Mouse (Mus musculus): Measurements from ENCODE around the gene Ctnna3.
"Not testable (repeated sequence)": the region's sequence is repeated elsewhere in the genome, so short reads cannot be mapped to it uniquely, and the experiment has no call there.

Gene Ctnna3

DNA sequence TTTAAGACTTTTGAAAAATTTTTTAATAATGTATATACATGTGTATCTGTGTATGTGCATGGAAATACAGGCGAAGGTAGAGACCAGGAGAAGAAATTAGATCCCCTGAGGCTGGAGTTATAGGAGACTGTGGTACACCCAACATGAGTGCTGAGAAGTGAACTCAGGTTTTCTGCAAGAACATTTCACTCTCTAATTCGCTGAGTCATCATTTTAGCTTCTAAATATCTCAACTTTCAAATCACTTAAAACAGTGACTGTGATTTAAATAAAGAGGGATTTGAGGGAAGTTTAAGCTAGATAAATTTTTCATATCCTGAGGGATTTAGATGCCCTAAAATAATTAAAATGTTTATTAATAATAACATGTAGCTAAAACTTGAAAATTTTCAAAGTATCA is 1241.6 kb downstream of the Ctnna3 start:
- no peak for DNase-seq

DNA sequence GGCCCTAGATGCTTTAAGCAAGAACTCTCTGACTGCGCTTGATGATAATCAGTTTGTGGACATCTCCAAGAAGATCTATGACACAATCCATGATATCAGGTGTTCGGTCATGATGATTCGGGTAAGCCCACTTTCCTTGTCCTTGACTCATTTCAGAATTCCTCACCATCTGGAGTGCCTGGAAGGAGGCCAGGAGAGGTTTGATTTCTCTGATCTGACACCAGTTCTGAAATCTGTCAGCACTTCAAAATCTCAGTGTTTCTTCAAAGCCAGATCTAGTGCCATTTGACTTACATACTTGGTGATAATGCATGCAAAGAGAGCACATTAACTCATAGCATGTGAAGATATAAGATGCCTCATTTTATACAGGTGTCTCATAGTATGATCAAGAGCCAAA is 1245.9 kb downstream of the Ctnna3 start:
- no peak for DNase-seq

DNA sequence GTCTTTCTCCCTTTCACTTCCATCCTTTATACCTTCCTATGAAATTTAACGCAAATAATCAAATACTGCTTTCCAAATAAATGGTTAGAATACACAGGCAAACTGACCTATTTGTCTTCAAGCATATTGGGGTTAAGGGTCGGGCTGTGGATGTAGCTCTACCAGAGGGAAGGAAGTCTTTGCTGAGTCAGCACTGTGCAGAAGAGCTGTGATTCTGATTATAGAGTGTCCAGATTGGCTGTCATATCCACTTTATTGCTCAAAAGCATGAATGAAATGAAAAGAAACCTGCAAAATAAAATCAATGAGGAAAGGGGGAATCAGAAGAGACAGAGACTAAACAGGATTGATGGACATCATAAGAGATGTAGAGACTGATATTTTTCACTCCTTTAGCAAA is 1280.1 kb downstream of the Ctnna3 start:
- no peak for DNase-seq

DNA sequence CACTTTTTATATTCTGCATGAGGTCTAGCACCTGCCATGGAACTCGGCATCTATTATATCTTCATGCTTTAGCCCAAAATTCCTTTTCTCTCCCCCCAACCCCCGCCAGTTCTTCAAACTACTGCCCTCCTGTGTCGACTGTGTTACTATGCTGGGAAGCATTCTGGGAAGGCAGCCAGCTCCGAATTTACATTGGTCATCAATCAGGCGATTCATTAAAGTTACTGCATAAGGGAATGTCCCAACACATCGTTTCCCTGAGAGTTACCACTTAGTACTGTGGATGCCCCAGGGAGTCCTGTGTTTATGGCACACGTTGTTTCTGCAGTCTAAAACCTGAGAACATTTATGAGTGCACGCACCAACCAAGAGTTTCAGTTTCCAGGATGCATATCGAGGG is 1288.1 kb downstream of the Ctnna3 start:
- DNase-seq: no peak

DNA sequence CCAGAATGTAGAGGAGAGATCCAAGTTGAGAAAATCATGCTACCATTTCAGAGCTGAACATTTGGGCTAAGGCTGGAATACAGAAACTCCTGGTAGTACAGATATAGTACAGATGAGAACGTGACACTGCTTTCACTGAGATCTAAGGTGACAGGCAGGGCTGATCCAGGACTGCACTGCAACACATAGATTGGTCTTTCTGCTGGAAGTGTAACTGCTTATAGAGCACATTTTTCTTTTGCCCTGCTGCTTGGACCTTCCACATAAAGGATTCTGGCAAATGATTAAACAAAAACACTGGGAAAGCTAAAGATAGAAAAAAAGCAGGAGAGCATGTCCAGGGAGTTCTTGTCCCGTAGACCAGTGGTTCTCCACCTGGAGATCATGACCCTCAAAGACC is 1305.8 kb downstream of the Ctnna3 start:
- no peak for DNase-seq

DNA sequence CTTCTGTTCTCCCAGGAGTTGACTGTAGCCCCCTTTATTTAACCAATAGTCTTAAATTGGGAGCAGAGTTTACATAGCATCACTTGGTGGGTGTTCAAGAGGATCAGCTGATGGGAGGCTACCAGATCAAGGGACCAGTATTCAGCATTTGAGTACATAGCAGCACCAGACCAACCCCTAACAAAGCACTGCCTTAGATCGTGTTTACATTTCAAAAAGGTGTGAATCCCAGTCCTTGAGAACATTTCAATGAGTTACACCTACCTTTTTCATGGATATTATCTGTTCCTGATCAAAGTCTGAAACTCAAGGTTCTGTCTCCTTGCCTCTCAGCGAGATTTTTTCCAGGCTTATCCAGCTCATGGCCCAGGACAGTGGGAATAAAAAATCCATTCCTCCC is 1306.7 kb downstream of the Ctnna3 start:
- DNase-seq: no peak

DNA sequence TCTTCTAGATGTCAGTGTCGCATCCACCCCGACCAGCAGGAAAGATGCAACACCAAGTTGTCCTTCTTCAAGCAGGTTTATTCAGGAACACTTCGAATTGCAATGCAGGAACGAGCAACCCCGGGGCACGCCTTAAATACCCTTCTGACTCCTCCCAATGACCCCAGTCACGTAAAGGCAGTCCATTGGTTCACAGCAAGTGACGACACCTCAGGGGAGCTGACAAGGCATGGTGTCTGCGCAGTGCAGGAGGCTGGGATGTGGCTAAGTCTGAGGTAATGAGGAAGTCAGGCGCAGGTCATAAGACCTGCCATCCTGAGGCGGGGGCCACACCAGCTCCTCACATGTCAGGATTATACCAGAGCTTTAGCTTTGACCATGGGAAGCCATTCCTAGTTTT is 1311.8 kb downstream of the Ctnna3 start:
- DNase-seq: not testable (repeated sequence)

DNA sequence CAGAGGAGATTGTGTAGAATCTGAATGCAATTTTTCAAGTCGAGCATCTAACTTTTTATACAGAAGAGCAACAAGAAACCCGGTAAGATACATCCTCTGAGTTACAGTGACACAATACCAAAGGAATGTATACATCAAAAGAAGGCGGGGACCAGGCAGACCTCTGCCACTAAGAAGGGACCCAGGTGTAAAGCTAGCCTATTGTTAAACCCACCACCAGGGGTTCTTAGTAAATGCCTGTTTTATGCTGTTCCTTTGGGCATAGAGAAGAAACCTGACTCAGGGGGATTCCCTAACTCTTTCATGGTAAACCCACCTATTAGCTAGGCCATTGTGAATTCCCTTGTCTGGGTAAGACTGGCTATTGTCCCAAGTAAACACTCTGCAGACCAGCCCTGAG is 1314.2 kb downstream of the Ctnna3 start:
- DNase-seq: not testable (repeated sequence)

DNA sequence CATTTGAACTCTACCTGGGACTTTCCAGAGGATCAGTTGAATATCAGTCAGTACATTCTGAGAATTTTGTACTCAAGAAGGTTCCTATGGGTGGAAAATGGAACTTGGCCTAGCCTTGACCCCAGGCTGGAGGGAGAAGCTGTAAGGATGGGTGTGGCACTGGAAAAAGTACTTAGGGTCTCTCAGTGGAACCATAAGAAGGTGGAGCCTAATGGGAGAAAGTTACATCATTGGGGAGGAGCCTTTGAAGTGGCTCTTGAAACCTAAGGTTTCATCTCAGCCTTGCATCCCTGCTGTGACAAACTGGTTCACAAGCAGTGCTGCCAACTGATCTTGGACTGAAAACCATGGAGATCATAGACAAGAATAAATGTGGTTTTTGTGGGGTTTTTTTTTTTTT is 1318.8 kb downstream of the Ctnna3 start:
- DNase-seq: no peak

DNA sequence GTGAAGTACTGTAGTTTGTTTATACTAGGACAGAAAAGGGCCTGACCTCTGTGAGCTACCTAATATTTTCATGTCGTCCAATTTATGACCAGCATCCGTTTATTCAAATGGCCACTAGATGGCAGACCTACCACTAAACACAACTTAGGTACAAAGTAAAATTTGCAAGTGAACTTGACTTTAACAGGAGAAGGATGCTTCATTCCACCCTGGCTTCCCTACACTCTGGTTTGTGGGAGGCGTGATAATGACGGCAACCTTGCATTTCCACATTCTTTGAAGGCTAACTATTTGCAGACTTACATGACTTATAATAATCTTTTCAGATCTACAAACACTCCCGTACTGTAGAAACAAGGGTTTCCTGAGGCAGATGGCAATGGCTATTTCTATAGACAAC is 1320.9 kb downstream of the Ctnna3 start:
- peak; percentile 54 for DNase-seq

DNA sequence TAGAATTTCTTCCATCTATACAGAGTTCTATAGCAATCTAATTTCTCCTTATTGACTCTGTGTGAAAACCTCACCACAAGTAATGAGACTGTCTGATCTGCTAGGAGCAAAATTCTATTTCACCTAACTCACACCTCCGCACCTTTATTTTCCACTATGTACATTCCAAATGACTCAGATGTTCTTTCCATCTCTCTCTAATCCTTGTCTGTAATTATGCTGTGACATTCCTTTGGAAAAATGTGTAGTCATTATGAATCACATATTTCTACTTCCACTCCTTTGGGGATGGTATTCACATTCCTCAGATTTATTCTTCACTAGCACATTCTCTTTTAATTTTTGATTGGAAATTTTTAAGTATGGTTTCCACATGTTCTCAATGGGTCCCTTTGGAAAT is 1406.4 kb downstream of the Ctnna3 start:
- DNase-seq: no peak

DNA sequence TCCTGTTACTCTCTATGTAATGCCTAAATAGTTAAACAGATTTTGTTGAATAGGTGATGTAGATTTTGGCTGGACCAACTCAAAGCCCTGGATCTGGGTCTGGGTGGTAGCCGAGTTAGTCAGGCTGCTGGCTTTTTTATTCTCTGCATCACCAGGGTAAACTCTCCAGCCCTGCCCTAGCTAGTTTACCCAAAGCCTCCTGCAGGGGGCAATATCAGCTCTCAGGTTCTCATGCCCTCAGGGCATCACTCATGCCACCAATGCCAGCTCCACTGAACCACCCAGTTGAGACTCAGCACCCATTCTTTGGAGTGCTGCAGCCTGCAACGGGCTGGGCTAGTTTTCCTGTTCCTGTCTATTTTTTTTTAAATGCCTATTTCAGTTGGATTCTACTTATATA is 1431.5 kb downstream of the Ctnna3 start:
- DNase-seq: peak; percentile 6

DNA sequence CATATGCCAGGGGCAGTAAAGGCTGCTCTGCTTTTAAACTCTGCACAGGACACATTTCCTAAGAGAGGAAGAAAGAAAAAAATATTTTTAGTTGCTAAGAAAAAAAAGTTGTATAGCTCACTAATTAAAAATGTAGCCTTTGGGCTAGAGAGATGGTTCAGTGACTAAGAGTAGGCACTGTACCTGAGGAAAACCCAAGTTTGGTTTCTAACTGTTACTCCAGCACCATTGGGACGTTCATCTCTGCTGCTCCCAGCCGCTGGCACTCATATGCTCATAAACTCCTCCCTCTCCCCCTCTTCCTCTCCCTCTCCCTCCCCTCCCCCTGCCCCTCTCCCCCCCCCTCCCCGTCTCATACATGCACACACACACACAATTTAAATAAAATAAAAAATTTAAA is 1441.0 kb downstream of the Ctnna3 start:
- no peak for DNase-seq

DNA sequence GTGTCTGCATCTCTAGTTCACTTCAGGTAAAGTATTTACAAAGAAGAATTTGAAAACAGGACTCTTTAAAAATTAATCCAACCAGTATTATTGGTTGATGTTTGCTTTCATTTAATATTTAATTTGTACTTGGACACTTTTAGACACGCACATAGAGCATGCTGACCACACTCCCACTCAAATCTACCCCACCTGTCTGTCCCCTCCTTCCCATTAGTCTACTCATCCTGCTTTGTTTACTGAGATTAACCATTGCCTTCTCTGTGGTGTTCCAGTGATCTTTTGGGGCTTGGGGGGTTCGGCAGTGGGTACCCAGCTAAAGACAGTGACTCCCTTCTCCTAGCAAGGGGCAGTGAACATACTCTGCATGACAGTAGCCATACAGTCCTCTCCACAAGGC is 1446.6 kb downstream of the Ctnna3 start:
- DNase-seq: no peak

DNA sequence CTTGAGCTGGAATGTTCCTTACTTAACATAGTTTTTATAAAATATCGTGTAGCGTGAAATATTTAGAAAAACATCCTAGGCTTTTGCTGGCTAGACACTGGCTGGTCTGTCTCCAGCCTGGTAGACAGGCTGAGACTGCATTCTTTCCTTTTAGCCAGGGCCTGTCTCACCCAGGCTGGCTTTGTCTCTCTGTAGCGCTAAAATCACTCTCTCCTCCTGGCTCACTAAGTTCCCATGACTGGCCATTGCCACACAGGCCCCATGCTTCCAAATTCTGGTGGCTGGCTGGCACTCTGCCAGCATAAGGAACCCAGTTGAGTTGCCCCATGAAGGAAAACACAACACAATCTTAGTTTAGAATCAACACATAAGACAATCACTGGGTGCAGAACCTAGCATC is 1450.0 kb downstream of the Ctnna3 start:
- DNase-seq: no peak

DNA sequence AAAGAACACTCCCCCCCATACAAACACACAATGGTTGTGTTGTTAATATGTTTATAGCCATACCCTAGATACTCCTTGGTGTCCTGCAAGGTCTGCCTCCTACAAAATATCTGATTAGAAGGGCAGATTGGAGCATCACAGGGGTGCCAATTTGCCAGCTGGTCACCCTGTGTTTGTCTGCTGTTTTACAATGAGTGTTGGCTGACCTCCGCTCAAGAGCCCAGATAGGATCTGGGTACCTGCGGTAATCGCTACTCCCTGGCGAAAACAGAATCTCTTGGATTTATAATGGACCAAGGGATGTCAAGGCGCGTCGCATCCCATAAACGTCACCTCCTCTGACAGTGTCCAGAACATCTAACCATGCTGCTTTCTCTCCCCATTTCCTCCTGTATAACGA is 1457.0 kb downstream of the Ctnna3 start:
- no peak for DNase-seq

DNA sequence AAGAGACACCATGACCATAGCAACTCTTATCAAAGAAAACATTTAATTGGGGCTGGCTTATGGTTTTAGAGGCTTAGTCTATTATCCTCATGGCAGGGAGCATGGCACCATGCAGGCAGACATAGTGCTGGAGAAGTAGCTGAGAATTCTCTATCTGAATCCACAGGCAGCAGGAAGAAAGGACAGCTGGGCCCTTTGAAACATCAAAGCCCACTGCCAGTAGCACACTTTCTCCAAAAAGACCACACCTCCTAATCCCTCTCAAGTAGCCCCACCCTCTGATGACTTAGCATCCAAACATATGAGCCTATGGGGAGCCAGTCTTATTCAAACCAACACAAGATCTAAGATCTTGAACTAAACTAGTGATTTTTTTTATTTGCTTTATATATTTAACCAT is 1462.6 kb downstream of the Ctnna3 start:
- no peak for DNase-seq

DNA sequence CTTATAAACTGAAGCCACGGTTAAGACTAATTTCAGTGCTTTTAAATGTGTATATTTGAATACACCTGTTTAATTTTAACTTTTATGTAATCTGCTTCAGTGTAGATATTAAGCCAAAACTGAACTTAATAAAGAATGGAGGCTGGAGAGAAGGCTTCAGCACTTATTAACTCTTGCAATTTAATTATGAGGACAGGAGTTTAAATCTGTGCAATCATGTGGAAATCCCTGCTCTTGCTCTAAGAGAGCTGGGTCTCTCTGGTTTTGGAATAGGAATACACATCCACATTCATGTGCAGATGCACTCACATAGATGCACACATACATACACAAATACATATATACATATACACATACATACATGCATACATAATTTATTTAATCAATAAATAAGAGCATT is 1468.8 kb downstream of the Ctnna3 start:
- DNase-seq: no peak

DNA sequence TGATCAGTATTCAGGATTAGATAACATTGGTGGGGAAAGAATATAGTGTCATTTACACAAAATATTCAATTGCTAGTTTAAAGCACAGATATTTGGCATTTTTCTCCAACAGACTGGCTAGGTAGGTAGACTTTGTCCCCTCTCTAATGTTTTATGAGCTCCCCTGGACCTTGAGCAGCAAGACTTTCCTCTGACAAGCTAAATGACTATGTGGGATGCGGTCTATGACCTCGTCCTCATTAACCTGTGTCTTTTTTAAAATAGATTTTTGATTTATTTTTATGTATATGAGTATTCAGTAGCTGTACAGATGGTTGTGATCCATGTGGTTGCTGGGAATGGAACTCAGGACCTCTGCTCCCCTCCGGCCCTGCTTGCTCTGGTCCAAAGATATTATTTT is 1471.8 kb downstream of the Ctnna3 start:
- no peak for DNase-seq

DNA sequence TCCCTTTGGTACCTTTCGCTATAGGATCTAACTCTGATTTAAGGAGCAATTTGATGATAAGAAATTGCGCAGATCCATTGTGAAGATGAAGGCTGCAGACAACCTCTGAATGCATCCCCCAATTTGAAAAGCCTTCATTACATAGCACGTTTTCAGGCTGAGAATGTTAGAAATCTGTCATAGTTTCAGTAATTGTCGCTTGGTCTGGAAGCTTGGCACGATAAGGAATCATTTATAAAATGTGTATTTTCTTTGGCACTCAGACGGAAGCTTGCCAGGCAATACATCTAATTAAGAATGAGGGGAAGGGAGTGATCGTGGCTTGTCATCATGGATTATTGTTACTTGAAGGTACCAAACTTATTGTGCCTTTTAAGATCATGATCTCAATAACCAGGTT is 1511.1 kb downstream of the Ctnna3 start:
- DNase-seq: no peak

DNA sequence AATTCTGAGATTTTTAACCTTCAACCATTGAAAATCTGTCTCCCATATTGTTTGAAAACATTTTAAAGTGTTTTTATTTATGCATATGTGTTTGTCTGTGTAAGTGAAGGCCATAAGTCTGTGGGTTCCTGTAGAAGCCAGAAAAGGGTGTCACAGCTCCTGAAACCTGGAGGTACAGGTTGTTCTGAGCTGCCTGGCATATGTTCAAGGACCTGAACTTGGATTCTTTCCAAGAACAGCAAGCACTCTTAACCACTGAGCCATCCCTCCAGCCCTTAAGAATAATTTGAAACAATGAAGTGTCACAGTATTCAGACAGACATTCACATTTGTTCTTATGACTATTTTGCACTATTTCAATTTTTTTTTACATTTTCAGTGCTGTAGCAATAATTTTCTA is 1528.5 kb downstream of the Ctnna3 start:
- DNase-seq: no peak

DNA sequence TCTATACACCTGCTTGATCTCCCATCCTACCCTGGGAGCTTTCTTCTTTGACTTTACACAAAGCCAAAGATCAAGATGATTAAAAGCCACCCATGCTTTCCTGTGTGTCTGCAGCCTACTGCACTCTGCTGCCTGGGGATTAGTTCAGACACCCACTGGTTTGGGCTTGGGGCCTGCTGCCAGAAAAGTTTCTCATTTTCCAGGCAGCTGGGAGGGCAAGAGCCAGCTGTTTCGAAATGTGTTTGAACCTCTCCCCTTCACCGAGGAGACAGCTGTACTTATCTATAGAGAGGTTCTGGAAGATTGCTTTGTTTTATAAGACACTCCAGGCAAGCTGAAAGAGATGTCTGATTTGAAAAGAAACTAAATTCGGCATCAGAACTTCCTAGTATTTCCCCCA is 1563.0 kb downstream of the Ctnna3 start:
- no peak for DNase-seq

DNA sequence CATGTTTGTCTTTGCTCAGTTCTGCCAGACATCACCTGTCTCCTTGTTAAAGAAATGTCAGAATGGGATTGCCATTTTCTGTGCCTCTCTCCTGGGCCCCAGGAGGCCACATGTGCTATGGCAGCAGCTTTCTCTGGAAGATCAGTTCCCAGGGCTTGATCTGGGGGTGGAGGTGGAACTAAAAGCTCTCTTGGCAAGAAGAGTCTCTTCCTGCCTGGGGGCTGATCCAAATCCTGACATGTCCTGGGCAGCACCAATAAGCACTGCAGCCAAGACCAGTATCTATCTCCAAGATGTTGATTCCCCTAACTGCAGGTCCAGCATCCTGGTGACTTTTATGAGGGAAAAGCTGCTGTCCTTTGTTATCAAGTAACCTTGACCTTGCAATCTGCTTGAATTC is 1583.6 kb downstream of the Ctnna3 start:
- DNase-seq: no peak

DNA sequence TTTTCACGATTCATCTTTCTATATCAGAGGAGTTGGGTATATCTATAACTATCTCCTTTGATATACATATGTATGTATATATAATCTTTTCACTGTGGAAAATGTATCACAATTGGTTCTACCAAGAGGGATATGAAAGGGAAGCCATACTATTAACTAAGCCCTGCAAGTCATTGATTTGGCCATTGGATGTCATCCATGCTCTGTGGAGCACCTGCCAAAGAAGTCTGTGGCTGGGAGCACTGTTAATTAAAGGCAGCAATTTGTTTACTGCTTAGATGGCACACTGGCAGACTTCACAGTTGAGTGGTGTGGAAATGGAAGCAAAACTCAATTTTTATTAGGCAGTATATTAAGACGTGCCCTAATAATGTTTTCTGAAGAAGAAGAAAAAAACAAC is 1592.8 kb downstream of the Ctnna3 start:
- DNase-seq: no peak

DNA sequence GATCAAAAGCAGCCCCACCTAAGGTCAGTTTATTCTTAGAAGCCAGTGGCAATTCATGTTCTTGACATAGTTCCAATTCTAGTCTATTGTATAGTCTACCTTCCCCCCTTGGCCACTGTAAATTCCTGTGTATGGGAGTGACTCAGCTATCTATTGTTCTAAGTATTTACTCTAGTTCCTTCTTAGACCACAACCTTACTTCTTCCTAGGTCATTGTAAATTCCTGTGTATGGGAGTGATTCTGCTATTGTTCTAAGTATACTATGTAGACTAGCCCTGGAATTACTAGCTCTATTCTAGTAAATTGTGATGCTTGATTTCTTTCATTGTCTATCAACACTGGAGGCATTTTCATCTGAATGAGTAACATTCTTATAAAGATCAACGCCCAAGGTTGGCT is 1603.6 kb downstream of the Ctnna3 start:
- DNase-seq: not testable (repeated sequence)
